Mouse (Mus musculus): Measurements from ENCODE around the gene Ppfia1.
A peak's percentile ranks its signal among the peaks of the same experiment; 100 is the strongest.

Gene Ppfia1

DNA sequence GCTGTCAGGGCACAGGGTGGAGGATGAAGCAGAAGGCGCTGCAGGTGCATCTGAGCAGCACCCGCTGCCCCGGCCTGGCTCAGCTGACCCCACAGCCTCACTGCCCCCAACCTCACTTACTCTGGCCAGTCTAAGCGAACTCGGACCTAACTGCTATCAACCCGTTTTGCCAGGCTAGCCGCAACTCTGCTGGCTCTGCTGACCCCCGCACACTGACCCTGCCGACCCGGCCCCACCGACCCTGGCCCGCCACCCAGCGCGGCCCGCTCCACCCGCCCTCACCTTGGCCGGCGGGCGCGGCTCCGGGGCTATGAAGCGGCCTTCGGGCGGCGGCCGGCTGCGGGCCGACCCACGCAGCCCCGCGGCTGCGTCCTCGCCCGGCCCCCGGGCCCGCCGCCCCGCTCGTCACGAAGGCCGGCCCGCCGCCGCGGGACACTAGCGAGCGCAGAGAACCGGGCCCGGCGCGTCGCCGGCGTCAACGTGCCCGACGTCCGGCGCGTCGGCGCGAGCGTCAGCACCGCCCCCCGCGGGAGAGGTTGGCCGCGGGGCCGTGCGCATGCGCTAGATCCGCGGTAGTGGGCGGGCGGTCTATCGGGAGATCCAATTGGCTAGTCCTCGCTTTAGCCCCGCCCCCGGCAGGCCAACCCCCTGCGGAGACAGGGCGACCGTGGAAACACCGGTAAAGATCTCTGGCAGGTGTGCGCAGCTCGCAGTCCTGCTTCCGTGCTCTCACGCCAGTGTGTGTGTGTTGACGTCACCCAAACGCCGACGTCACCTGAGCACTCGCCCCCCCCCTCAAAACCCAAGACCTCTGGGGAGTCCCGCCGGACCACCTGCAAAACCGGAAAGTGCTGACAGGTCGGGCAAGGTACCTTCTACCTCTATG lies at the start of gene Ppfia1:
TSS of gene Ppfia1 (minus strand) at position 493 of the 886 bp plus-strand sequence.
- DNase-seq (ENCODE audit: low spot score), result peak; percentile 97

DNA sequence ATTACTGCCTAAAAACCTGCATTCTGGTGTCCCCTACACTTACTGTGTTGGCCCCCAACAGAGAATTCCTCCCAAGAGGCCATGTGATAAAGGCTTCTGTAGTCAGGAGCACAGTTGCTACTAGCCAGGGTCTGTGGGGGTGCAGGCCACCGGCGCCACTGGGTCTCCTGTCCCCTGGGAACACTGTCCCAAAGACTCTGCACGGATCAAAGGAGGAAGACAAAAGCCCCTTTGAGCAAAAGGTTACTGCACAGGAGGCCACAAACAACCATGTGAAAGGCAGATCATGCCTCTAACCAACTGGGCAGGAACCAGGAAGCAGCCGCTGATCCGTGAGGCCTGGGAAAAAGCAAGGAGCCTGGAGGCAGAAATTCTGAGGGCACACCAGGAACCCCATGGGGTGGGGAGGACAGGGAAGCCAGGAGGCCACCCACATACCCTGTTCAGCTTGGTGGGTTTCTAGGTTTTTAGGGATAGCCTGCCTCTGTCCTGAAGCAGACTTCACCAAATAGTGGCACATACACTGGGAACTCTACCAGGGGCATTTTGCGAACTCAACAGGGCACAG lies 46.9 kb upstream of the Ppfia1 start:
- no peak for DNase-seq (ENCODE audit: low spot score)

DNA sequence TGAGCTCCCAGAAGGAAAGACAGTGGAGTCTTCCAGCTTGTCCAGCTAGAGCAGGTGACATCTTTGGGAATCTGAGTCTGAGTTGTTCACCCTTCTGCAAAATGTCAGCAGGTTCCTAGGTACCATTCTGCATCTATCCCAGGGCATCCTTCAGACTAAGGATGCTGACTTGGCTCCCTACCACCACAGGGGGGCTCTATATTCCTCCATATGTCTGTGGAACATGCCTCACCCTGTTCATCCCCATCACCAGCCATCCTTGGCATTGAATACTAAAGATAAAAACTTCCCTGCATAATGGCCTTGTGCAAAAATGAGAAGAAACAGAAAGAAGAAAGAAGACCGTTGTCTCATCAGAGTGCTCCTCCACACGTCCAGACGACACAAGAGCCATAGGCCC lies 36.0 kb upstream of the Ppfia1 start:
- DNase-seq (ENCODE audit: low spot score), result no peak

DNA sequence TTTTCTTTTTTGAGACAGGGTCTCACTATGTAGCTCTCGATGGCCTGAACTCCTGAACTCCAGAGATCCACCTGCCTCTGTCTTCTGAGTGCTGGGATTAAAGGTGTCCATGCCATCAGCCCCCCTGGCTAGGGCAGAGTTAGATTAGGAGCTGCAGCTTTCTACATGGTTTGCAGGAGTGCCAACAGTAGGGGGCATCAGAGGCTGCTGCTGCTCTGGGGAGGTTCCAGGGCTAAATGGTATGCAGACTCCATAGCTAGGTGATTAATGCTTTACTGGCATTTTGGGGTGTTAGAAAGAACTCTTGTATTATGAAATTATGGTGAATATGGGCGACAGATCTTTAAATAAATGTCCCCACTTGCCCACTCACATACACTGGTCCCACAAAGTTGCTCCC lies 33.8 kb upstream of the Ppfia1 start:
- no peak for DNase-seq (ENCODE audit: low spot score)

DNA sequence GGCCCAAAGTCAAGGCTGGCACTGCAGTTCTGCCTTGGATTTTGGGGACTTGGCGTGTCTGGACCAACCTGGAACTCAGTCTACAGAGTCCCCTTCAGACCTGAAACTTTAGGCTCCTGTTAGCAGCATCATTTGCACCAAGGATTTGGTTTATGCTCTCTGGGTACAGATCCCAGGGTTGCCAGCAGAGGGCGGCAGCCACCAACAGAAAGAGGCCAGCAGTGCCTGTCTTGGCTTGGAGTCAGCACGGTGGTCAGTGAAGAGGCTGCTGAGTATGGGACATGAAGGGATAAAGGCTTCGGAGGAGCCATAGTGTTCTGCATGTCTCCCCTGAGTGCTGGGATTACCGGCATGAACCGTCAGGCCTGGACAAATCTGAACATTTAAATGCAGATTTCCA lies 32.1 kb upstream of the Ppfia1 start:
- peak; percentile 44 for DNase-seq (ENCODE audit: low spot score)

DNA sequence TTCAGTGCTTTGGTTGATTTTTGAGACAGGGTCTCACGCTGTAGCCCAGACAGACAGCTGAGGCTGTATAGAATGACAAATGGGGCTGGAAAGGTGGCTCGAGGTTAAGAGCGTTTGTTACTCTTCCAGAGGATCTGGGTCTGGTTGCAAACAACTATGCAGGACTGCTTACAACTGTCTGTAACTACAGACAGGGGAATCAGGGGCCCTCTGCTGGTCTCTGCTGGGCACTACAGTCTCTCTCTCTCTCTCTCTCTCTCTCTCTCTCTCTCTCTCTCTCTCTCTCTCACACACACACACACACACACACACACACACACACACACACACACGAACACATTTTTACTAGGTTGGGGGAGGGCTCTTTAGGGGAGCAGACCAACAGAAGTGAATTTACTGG lies 30.1 kb upstream of the Ppfia1 start:
- DNase-seq (ENCODE audit: low spot score), result no peak

DNA sequence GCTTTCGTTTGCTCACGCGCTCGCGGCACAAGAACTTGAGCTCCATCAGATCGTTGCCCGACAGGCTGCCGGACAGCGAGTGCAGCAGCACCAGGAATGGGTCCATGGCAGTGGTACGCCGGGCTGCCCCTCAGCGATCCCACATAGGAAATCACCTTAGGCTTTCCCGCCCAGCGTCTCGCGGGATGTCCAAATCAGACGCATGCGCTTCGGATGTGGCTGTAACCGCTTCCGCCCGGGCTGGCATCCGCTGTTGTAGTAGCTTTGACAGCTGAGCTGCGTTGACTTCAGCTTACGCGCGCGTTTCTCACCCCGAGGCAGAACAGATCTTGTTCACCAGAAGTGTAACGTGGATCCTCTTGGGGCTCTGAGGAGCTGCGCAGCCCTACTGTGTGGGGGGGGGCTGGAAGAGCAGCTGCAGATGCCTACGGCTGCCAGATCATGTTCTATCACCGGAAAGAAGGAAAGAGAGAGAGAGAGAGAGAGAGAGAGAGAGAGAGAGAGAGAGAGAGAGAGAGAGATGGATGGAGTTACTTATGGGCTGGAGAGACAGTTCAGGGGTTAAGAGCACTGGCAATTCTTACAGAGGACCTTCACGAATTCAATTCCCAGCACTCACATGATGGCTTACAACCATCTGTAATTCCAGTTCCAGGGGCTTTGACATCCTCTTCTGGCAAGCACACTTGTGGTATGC lies 28.9 kb upstream of the Ppfia1 start, which contains the start of gene Fadd:
TSS of gene Fadd (minus strand) at position 180 of the 697 bp plus-strand sequence.
- peak; percentile 91 for DNase-seq (ENCODE audit: low spot score)

DNA sequence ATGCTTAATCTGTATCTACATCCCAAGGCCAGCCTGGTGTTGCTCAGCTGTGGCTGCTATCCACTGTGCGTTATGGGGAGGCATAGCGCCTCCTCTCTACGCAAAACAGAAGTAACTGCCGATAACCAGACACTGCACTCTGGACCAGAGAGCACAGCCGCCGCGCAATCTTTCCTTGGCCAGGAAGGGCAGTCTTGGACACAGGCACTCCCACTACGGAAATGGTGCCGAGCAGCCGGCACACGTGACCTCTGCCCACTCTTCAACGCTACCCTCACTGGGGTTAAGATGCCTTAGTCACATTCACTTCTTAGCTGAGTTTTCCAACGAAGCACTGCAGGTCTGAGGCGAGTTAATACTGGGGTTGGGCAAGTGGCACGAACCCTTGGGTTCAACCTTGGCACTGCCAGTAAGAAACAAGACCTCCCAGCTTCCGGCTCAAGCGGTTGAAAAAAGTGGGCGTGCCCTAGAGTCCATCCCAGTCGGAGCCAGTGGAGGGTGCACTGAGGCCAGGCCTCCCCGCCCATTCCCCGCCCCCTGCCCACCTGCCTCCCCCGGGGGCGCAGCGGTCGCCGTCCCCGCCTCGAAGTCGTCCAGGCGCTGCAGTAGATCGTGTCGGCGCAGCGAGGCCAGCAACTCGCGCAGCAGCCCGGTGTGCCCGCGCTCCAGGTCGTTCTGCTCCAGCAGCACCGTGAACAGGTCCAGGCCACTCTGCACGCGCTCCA lies 28.2 kb upstream of the Ppfia1 start:
- peak; percentile 85 for DNase-seq (ENCODE audit: low spot score)

DNA sequence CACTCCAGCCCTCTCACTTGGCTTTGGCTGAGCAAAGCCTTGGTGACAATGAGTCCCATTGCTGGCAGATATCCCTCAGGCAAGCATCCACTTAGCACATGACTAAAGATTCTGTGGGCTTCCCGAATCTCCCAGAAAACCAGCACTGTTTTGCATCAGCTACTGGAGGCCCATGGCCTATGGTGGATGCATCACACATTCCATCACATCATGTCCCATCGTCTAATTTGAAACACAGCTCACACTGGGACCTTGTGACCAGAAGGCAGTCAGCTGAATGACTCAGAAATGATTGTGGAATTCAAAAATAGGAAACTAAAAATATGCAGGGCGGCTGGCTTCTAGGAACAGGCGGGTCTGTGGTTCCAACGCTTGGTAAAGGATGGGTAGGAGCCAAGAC lies 24.3 kb upstream of the Ppfia1 start:
- DNase-seq (ENCODE audit: low spot score), result no peak

DNA sequence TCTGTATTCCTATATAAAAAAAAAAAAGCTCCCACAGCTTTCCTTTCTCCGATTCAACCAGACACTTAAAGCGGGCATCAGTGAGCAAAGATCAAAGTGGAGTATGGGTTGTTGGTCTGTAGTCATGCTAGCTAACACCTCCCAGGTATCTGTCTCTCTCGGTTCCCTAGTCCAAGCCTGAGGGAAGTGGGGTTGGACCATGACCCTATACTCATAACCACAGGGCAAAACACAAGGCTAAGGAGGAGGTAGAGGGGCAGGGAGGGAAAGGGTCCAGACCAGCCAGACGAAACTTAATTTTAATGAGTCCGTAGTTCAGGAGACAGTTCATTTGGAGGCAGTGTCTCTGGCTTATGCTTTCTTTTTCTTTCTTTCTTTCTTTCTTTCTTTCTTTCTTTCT lies 18.7 kb upstream of the Ppfia1 start:
- no peak for DNase-seq (ENCODE audit: low spot score)

DNA sequence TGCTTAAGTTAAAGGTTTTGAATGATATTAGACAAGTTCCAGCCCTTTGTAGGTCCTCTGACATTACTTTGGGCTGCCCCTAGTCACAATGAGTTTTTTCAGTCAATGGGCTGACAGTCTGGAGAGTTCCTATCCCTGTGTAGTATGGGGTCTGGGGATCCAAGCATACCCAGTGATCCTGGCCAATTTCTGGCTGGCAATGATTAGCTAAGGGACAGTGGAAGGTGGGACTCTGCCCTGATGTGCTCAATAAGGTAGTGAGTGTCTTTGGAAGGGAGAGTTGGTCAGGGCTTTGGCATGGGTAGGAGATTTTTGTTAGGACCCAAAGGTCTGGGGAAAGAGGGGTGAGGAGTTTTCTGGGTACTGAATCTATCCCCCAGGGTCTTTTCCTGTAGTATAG lies 18.1 kb upstream of the Ppfia1 start:
- no peak for DNase-seq (ENCODE audit: low spot score)

DNA sequence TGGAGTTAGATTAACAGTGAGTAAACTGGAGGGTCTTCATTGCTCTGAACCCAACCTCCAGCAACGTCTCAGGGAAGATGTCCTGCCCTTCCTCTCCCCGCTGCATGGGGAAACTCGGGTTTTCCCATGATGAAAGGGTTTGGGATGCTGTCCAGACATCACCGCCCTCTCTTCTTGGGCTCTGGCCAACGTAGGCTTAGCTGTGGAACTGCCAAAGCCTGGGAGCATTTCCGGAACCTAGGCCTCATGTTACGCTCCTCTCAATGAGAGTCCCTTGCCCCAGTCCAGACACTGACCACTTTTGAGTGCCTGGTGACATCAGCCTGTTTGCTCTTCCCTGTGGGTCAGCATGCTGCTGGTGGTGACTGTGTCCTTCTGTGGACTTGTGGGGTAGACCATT lies 15.9 kb upstream of the Ppfia1 start:
- DNase-seq (ENCODE audit: low spot score), result no peak

DNA sequence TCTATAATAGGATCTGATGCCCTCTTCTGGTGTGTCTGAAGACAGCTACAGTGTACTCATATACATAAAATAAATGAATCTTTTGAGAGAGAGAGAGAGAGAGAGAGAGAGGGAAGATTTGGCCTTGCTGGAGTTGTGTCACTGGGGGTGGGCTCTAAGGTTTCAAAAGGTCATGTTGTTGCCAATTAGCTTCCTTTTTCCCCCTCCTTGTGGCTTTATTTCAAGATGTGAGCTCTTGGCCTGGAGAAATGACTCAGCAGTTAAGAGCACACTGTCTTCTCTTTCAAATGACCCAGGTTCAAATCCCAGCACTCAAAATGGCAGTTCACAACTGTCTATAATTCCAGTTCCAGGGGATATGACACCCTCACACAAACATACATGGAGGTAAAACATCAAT lies 14.6 kb upstream of the Ppfia1 start:
- no peak for DNase-seq (ENCODE audit: low spot score)

DNA sequence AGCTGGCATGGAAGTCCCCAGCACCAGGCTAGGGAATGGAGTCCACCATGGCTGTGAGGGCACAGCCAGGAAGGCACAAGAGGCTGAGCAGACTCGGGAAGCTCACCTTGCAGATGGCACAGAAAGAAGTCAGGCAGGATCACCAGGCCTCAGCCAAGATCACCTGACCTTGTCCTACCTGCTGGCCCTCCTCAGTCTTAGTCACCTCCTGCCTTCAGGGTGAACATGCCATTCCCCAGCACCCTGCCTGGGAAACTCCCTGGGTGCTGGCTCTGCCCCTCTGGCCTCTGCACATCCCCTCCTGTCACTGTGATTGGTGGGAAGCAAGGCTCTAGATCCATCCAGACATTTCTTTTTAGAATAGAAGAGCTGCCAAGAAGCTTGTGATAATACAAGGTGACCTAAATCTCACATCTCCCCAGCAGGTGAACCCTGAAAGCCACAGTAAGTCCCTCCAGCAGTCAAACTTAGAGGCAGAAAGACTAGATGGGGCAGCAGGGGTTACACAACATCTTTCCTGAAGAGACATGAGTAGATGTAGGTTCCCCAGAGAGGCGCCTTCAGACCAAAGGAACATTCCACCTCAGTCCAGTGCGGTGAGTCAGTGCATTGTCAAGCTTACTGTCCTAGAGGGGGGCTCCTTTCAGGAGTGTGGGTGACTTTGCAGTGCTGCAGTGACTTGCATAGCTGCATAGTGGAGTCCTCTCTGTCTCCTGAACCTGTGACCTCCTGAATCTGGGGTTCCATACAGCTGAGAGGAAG lies 13.6 kb upstream of the Ppfia1 start:
- no peak for DNase-seq (ENCODE audit: low spot score)

DNA sequence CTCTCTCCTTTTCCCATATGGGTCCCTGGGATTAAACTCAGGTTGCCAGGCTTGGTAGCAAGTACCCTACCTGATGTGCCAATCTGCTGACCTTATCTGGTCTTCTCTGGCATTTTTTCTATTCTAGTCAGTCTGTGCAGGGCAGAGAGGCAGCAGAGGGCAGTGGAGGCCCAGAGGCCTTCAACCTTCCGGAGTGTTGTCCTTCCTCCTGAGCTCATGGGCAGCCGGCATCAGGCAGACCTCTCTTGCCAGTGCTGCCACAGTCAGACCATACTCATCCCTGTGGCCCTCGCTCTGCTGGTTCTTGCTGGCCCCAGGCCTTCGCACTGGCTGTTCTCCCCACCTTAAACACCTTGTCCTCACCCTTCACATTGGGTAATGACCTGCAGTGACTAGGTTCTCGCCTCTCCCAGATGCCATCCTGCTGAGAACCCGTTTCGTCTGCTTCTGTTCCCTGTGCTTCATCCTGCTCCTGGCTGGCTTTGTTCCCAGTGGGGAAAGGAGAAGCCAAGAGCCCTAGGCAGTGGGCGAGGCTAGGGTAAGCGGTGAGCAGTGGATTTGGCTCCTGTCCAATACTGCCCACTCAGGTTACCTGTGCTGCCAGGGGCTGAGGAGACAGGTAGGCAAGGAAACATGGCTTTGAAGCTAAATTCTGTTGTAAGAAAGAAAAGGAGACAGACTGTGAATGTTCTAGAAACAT lies 10.1 kb upstream of the Ppfia1 start:
- DNase-seq (ENCODE audit: low spot score), result peak; percentile 44

DNA sequence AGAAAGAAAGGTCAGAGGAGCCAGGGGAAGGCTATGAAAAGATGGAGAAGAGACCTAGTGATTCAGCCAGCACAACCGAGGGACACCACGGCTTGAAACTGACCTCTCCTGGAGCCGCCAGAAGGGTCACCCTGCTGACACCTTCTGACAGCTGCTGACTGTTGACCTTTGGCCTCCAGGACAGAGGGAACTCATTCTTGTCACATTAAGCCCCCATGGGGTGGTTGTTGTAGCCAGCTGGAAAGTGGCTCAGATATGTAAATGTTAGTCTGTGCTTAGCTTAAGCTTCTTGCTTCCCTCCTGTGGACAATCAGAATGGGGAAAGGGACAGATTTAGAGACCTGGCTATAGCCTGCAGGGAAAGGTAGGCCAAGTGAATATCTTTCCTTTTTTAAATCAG lies 8.5 kb upstream of the Ppfia1 start:
- DNase-seq (ENCODE audit: low spot score), result no peak

DNA sequence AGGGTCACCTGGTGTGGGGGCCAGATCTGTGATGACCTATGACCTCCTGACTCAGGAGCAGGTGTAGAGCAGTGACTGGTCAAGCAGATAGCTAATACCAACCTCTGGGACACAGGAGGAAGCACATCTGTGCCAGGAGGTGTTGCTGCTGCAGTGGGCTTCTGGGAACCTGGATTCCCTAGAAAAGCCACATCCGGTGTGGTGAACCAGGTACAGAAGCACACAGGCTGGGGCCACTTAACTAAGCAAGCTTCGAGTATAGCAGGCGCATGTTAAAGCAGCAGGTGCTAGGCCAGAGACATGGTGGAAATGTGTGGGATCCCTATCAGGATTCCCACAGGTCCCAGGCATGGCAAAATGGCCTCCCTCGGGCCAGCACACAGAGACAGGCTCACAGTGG lies 7.1 kb upstream of the Ppfia1 start:
- DNase-seq (ENCODE audit: low spot score), result no peak

DNA sequence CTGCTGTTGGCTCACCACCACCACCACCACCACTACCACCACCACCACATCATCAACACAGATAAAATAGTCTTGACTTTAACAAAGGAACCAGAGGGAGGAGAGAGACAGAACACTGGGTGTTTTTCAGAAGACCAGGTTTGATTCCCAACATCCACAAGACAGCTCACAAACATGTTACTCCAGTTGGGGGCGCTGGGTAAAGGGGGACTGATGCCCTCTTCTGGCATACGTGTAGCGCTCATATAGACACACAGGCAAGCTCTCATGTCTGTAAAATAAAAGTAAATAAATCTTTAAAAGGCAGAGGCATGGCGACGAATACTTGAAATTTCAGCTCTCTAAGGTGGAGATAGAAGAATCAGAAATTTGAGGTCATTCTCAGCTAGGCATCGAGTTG lies 5.0 kb upstream of the Ppfia1 start:
- no peak for DNase-seq (ENCODE audit: low spot score)

DNA sequence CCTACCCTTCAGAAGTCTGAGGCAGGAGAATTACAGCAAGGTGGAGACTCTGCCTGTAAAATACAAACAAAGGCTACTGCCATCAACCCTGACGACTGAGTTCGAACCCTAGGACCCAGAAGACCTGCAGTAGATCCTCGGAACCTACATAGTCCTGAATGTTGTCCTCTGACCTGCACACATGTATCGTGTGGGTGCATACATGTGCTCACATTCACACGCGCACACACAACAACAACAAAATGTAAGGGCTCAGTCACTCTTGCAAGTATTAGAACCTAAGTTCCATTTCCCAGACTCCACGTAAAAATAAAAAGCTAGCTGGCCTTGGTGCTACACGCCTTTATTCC lies 569 bp upstream of the Ppfia1 start:
- no peak for DNase-seq (ENCODE audit: low spot score)

DNA sequence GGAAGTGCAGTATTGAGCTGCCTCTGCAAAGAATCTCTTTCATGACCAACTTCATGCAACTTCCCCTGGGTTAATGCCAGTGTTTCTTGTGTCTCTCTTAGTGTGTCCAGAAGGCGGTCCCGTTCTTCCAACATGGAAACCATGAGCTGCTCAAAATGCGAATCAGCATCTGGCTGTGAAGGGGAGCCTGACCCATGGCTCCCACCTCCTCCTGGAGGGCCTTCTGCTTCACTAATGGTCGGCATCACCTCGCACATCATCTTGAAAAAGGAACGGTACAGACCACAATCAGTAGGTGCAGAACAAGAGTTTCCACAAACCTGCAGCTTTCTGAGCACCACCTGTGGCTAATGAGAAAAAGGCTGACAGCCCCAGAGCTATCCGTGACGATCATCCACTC lies 1.3 kb downstream of the Ppfia1 start:
- no peak for DNase-seq (ENCODE audit: low spot score)

DNA sequence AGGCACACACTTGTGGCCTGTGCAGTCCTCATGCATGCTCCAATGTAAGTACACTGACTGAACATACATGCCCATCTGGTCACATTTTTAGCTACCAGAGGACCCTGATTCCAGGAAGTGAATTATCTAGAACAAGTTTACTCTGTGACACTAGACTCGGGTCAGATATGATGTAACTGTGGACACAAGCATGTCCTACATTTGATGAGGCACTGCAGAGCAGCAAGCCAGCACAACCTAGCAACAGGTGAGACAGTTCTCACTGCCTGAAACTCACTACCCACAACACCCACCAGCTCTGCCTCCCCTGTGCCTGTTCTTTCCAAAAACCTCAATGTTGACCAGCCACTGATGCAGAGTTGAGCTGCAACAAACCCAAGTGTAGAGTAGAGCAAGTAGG lies 2.7 kb downstream of the Ppfia1 start:
- DNase-seq (ENCODE audit: low spot score), result no peak
